Mouse (Mus musculus) gastrocnemius, adult 18-20 months (tissue): Measurements from ENCODE around the gene Nbr1. TPM values are rescaled to one million over a fixed set of nuclear protein-coding genes. Genes with fewer than 3 reads are reported as not detected.

Source experiments
- DNase-seq: peaks from one replicate; pipeline ENCODE4 v3.0.0; 2021; ENCODE audit warnings: low spot score
- long read RNA-seq, 2 experiments: library from polyadenylated mRNA; stranded (forward); transcript quantifications; one replicate each; pipeline ENCODE4 v2.0.0; 2021
- total RNA-seq, 2 experiments: library from RNA; stranded (reverse); gene quantifications; 2 replicates each; pipeline ENCODE4 v1.2.3; 2021

The Nbr1 gene
- 10 to 100 TPM; 63.0 to 66.2 TPM for total RNA-seq
- long read RNA-seq, experiment 1, full-length matches to known transcripts: 23 of 54 reads
- long read RNA-seq, experiment 1, partial matches to known transcripts: 22 of 54 reads
- long read RNA-seq, experiment 1, other reads (novel, unspliced or antisense): 9 of 54 reads
- long read RNA-seq, experiment 2, full-length matches to known transcripts: 27 of 74 reads
- long read RNA-seq, experiment 2, partial matches to known transcripts: 33 of 74 reads
- long read RNA-seq, experiment 2, other reads (novel, unspliced or antisense): 14 of 74 reads

DNA sequence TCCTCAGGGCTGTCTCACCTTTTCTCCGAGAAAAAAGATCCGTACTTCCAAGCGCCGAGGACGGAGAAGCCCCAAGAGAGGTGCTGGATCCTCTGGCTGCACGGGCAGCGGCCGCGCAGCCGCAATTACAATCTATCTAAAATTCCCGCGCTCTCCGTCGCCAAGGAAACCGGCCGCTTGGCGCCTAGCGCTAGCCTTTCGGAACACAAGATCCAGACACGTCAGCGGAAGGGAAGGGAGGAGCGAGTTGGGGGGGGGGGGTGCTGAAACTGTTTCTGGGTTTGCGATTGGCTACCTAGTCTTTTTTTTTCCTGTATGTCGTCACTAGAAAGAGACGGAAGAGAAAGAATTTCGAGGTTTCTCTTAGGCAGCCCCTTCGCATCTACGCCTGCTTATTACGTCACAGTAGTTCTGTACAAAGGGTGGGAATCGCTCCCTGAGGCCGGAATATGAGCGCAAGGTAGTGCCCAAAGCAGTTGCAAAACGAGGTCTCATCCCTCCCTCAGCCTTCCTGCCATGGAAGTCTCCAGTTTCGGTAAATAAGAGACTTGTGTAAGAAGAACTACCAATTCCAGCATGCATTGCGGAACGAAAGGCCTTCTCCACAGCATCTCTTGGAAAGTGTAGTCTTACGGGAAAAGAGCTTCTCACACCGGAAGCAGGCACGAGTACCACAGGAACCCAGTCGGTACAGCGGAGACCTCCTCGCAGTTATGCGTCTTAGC is at the start of gene Nbr1, which contains the start of gene Brca1:
Gene Nbr1, plus strand, starts transcription at position 399 of the 725 bp plus-strand sequence.
Gene Brca1, minus strand, starts transcription at position 205 of the 725 bp plus-strand sequence.
- peak; percentile 89 for DNase-seq

DNA sequence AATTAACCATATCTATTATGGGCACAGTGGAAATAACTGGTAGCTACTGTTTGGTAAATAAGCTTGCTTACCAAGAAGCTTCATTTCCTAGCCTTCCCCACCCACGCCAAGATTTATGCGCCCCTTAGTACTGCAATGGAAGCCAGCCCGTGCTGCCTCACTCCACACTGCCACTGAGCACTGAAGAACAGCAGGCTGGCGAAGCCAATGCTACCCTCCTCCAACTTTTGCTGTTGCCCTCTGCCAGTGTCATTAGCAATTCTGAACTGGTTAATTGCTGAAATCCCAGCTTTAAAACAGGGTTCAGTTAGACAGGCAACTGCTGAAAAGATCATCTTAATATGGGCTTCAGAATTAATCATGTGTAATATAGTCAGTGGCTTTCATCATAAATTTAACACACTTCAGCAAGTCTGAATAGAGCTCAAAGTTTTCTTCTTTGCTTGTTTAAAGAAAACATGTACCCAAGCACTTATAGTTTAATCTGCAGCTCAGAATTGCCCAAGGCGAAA is 45.6 kb upstream of the Nbr1 start:
- DNase-seq: no peak

DNA sequence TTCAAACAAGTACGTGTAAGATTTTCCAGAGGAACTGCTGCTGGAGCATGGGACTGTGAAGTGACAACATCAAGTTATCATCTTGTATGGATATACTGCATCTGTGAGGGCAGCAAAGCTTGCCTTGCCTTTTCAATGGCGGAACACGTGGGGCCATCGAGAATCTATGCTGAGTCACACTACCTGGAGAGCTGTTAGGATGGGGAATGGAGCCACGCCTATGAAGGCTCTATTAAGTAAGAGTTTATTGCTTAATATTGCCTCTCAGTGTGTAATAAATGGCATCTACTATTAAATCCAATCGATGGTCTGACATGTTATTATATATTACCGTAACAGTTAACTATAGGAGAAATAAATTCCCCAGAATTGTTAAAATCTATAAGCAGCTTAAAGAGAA is 44.9 kb upstream of the Nbr1 start:
- no peak for DNase-seq

DNA sequence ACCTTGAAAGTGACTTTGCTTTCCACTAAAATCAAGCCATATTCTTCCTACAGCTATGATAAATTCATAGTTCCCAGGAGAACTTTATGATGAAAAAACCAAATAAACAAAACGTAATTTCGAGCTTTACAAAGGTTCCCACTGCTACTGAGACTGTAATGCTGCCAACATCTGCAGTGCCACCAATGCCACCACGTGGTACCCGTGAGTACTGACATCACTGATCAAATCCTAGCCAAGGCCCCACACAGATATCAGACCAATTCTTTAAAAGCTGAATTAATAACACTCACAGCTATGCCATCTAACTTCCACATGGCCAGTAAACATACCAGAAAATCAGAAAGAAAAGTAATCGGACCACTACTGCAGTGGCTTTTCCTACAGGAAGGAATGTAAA is 33.0 kb upstream of the Nbr1 start:
- no peak for DNase-seq

DNA sequence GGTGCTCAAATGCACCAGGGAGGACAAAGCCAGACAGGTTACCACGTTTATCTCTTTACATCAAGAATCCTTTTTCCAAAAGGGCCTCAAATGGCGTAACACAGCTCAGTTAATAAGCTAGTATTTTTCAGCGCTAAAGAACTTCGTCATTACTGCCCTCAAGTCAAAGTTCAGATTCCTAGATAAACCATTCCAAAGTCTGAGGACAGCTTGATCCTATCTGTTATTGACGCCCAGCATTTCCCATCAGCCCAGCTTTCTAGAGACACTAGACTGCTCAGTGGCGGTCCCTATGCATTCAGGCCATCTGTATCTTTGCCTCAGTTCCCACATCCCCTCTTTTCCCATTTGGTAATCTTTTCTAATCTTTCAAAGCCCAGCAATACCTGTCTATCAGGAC is 32.6 kb upstream of the Nbr1 start:
- no peak for DNase-seq

DNA sequence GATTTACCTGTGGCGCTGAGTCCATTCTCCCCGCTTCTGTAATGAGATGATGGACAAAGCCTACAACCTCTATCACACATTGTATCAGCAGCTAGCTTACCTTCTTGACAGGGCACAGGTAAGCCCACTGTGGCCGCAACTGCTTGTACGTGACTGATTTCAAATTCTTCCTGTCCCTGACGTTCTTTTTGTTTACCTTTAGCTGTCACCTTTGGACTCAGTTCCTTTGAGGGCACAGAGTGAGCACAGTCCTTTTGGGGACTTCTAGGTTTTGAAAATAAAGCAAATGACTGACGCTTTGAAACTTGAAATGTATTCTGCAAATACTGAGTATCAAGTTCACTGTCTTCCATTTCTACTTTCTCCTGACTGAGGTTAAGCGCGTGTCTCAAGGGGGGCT is 27.5 kb upstream of the Nbr1 start:
- no peak for DNase-seq

DNA sequence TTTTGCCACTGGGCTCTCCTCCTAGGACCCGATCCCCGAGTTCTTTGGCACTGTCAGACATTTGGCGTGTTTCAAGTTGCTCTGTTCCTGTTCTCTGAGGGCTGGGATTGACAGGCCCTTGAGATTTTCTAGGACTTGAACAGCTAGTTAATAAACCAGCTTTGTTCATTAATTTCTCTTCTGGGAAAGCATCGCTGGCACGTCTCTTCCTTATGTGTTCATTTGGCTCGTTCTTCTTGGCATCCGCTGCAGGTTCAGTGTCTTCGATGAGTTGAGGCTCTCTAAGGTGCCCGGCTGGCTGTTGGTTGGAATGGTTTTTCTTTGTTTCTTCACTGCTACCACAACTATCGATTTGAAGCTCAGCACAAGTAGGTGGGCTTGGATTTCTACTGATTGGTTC is 26.9 kb upstream of the Nbr1 start:
- DNase-seq: no peak

DNA sequence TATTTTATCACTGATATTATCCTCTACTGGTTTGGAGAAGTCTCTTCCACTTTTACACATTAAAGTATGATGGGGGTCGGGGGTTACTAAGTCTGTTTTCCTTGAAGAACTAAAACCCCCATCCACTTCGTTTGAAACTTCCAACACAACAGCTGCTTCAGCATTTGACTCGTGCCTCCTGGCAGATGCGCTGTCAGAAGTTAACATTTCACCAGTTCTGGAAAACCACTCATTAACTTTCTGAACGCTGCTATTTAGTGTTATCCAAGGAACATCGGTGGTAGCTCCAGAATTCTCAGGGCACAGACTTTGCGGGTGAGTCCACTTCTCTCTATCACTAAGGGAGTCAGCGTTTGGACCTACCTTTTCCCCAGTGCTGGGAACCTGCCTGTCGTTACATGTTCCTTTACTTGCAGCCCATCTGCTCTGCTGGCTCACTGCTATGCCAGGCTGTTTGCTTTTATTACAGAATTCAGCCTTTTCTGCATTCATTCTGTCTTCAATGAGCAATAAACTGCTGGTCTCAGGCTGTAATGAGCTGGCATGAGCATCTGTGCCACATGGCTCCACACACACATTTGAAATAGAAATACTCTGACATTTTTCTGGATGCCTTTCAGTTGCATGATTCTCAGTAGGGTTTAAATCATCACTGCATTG is 25.9 kb upstream of the Nbr1 start:
- no peak for DNase-seq

DNA sequence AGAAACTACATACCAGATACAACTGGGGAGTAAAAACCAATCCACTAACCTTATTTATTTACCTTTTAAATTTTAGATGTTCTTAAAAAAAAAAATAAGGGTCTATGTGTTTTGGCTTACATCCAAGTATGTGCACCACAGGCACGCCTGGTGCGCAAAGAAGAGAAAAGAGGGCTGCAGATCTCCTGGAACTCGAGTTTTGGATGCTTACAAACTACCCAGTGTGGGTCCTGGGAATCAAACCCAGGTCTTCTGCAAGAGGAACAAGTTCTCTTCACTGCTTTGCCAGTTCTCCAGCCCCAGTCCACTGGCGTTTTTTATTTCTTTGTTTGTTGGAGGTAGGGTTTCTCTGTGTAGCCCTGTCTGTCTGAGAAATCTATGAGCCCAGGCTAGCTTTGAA is 25.3 kb upstream of the Nbr1 start:
- DNase-seq: no peak

DNA sequence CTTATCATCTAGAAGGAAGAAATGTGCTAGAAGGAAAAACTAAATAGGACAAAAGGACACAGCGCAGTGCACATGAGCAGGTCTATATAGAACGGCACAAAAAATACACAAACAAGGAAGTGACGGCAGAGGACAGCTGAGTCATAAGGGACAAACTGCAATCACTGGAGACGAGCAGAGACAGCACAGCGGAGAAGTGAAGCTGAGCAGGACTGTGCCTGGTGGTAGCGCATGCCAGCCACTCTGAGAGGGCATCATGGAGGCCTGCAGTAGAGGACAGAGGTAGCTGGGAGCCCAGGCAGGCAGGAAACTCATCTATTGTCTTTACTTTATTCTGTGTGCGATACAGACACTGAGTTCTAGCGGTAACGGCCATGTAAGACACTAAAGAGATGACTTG is 8.4 kb upstream of the Nbr1 start:
- DNase-seq: no peak

DNA sequence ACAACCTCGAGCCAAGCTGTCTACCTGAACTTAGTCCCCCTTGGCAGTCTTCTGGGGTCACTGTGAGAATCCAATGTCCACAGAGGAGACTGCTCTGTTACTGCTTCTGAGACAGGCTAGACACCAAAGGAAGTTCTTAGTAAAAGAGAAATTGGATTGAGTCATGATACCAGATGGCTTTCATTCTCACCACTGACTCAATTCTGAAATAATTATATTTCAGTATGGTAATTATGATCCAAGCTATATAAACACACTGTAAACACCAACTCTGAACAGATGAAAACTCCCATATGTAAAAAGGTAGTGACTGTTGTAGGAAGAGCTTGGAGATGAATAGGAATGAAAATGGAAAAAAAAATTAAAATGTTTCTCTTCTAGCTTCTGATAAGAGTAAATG is 7.8 kb upstream of the Nbr1 start:
- no peak for DNase-seq

DNA sequence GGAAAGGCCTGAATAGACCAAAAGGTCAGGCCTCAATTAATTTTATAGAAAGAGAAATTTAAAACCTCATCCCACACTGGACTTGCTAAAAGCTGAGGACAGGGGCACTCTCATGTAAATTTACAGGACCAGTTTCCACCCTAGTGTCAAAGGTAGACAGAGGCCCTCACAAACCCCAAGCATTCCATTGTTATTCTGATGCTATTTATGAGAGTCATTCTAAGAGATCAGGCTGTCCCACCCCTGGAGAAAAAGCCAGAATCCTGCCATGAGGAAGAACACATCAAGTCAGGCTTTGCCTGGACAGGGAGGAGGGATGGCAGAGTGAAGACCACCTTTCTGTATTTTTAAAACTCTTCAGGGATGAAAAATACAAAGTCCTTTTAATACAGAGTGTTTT is 3.4 kb upstream of the Nbr1 start:
- no peak for DNase-seq

DNA sequence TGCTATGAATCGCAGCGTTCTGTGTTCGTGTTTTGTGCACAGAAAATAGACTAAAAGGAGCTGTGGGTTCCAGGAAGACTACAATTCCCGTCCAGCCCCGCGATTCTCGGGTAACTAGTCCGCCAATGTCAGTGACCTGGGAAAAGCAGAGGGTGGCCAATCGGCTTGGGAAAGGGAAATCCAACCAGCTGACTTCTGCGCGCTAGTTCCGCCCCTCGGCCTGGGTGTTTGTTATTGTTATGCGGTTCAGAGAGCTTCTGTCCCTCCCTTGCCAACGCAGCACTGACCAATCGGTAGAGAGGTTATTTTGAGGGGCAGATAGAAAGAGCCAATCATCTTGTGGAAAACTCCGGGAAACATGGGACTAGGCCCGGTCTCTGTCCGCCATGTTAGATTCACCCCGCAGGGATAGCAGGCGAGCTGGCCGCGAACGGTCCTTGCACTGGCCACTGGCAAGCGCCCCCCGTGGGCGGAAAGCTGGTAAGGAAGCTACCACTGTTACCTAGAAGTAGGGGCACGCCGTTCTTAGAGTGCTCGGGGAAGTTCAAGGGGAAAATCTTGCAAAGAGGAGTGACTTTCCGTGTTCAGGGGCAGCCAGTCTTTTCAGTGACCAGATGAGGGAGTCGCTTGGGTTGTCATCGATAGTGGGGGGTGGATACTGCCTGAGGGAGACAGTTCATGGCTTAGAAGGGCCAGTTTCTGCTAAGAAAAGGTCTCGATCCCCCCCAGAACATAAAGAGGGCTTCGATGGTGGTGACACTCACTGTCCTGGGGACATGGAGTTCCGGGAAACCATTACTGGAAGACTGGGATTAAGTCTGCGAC is 739 bp downstream of the Nbr1 start:
- DNase-seq: peak; percentile 98

DNA sequence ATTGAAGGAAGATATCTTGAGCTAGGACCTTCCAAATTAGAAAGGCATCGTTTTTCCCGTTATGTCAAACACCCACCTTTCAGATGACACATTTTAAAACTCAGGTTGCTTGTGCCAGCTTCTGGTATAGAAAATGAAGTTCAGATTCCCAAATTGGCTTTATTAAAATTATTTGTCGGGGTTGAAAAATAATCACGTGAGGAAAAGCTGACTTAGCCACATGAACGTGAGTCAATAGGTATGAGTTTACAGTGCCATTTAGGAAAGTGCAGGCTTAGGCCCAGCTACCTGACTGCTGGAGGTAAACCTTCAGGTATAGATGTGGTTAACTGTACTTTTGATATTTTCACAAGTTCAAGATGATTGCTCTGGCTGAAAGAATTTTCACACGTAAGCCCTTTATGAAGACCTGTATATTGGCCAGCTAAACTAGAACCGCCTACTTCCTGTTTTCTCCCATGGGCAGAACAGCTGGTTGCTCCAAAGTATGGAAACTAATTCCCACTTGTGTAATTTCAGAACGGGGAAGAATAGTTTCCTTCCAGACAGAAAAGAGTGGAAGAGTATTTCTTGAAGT is 1.5 kb downstream of the Nbr1 start:
- no peak for DNase-seq

DNA sequence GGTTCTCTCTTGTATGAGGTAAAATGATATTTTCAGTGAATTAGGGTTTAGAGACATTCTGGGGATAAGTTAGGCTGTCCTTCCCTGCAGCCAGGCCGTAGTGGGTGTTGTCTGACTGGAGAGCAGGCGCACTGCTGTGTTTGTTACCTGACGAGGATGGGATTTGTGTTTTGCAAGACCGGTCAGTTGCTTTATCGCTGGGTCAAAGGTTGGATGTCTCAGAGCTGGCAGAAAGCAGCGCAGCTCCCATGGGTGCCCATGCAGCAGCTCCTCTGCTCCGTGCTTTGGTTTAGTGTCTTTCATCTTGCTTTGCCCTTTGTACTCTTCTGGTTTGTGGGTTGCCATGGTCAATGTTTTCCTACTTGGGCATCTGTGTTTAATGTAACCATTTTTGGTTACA is 4.6 kb downstream of the Nbr1 start:
- DNase-seq: no peak

DNA sequence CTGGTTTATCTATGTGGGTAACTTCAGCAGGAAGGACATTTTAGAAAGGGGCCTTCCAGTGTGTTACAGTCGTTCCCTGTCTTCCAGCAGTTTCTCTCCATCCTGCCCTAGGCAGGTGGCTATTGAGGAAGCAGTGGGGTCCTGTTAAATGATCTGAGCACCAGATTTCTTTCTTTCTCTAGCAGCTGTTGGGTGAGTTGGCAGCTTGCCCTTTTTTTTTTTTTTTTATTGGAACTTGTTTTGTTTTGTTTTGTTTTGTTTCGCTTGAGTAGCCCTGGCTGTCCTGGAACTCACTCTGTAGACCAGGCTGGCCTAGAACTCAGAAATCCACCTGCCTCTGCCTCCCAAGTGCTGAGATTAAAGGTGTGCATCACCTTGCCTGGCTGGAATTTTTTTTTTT is 5.0 kb downstream of the Nbr1 start:
- DNase-seq: no peak

DNA sequence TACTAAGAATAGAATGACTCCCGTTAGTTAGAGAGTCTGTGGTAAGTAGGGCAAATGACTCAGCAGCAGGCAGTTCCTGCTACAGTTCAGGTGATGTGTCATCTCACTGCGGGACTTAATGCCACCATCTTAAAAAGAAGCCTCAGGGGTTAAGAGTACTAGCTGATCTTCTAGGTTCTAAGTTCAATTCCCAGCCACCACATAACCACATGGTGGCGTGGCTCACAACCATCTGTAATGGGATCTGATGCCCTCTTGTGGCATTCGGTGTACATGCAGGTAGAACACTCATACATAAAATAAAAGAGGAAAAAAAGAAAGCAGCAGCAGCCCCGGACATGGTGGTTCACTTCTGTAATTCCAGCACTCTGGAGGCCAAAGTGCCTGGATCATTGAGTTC is 10.4 kb downstream of the Nbr1 start:
- DNase-seq: peak; percentile 40

DNA sequence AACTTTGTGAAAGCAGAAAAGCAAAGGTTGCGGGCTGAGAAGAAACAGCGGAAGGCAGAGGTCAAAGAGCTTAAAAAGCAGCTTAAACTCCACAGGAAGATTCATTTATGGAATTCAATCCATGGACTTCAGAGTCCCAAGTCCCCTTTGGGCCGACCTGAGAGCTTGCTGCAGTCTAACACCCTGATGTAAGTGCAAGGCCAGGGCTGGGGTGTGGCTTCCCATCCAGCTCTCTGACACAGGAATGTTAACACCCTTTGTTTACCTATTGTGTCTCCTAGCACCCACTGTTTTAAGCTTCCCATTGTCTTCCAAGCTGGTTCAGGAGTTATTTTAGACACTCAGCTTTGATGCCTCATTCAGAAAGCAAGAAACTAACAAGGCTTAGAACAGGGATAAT is 16.5 kb downstream of the Nbr1 start:
- no peak for DNase-seq

DNA sequence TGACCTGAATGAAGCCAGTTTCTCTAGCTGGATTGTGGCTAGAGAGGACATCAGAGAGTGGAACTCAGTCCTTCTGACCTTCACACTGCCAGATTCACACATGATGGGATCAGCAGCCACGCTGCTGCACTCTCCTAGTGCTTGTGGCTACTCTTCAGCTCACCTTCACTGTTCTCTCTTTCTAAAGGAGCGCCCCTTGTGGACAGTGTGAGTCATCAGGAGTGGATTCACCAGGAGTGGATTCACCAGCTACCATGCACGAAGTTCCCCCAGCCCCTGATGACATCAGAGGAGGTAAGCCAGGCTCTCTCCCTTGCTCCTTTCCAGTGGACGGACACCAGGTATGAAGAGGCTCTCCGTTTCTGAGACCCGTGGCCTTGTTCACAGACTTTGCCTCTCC is 24.2 kb downstream of the Nbr1 start:
- no peak for DNase-seq

DNA sequence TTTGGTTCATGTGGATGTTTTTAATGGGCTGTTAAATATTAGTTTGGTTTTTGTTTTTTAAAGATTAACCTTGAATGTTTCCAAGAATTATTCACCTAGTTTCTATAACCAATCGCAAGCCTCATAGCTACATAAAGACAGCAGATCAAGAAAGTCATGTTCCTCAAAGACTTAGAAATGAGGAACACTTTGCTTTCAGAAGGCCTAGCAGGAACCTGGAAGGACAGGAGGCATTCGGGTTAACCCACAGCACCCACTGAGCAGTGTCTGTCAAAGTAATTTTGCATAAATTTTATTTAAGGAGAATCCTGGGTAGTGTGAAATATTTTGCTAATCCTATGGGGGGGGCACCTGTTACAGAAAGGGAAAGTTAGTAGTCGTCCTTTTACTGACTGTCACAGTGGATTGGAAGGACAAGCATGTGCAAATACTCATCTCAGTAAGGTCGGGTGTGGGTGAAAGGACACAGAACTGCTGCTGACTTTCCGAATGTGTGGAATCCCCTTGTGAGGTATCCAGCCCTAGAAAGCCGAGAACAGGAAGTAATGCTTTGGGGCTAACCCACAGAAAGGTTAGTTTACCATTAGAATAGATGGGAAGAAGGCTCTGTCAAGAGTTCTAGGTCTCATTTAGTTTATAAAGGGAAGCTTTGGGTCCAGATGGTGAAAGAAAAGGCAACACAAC is 29.3 kb downstream of the Nbr1 start:
- no peak for DNase-seq
